Mouse (Mus musculus) lung, postnatal 0 days (tissue): ENCODE data around the gene Akt1.

Source experiments
- CTCF ChIP-seq: IDR thresholded peaks from 2 replicates; pipeline ENCODE4 v1.5.1; 2016; ENCODE audit warnings: antibody characterized with exemption, mild to moderate bottlenecking
- EP300 ChIP-seq: IDR thresholded peaks from 2 replicates; pipeline ENCODE4 v1.6.1; 2016; ENCODE audit warnings: antibody characterized with exemption, mild to moderate bottlenecking, control low read depth

DNA sequence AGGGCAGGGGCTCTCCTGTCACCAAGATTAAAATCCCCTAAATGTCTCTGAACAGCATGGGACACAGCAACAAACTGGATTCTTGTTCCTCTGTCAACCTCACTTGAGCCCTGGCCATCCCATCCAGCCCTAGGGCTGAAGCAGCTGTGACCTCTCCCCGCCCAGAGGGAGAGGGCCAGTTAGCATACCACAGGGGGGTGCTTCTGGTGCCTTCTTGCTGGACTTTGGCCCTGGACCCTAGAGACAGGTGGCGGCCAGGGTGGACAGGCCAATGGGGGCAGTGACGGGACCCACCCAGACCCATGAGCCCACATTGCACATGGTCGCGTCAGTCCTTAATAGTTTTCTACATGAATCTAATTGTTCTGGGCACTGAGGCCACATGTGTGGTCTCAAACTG is 20.6 kb downstream of the Akt1 start:
- no peak for TF ChIP-seq EP300
- TF ChIP-seq CTCF = no peak
